Mouse (Mus musculus): ENCODE data around the gene Tead3. TPM values are rescaled to one million over a fixed set of nuclear protein-coding genes. Genes with fewer than 3 reads are reported as not detected.
A peak's percentile ranks its signal among the peaks of the same experiment; 100 is the strongest.

Gene Tead3
- polyA plus RNA-seq, 1 experiment from 2014 or later = 9.2 TPM

DNA sequence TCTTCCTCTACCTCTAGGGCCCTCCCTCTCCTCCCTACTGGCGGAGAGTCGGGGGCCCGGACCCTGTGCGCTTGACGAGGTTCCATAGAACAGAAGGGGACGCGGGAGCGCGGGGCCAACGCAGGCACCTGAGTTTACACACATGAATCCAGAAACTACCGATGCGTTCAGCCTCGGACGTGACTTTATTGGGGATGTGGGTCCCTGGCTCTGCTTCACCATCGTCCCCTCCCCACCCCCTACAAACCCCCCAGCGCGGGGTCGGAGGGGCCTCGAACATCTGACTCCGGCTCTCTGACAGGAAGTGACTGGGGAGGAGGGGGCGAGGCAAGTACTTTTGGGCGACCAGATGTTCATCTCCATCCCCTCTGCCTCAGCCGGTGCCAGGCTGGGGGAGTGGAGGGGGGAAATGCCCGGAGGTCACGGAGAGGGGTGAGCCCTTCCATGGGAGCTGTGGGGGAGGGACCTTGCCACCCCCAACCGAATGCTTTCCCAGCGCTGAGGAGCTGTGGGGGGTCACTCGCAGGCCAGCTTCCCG is 805 bp upstream of the Tead3 start:
- Histone ChIP-seq H3K27ac (replicated peaks) (peak overlapping the region; percentile 96), H3K36me3 (replicated peaks) (0 out of 2 replicates have a peak, but pooled peaks cover 2% of the 10 kb centered on the region), H3K4me1 (peaks cover 66% of the 10 kb centered on the region), H3K9me3 (0 out of 2 replicates have a peak, but pooled peaks cover 3% of the 10 kb centered on the region), H3K4me3 (peak overlapping the region; percentile 91), H3K27me3 (replicated peaks; ENCODE audit: low read depth, poor library complexity, severe bottlenecking) (peaks cover 57% of the 10 kb centered on the region)
- WGBS = 2% methylated on average over 29 of the region's 29 CpGs
- peak; percentile 76 for DNase-seq (ENCODE audit: low spot score)

GRCm38 (mm10) chr17:28349901-28350465 is 634 bp downstream of the Tead3 start:
- H3K27me3 ChIP-seq (replicated peaks; ENCODE audit: low read depth, poor library complexity, severe bottlenecking) = peaks cover 55% of the 10 kb centered on the region
- WGBS = under 1% methylated on average over 54 of the region's 54 CpGs
- DNase-seq (ENCODE audit: low spot score) = peak; percentile 68
- H3K4me3 ChIP-seq = peak overlapping the region; percentile 91
- H3K27ac ChIP-seq (replicated peaks) = peak overlapping the region; percentile 96
- 0 out of 2 replicates have a peak, but pooled peaks cover 3% of the 10 kb centered on the region for H3K9me3 ChIP-seq
- peaks cover 77% of the 10 kb centered on the region for H3K4me1 ChIP-seq
- 0 out of 2 replicates have a peak, but pooled peaks cover 2% of the 10 kb centered on the region for H3K36me3 ChIP-seq (replicated peaks)

DNA sequence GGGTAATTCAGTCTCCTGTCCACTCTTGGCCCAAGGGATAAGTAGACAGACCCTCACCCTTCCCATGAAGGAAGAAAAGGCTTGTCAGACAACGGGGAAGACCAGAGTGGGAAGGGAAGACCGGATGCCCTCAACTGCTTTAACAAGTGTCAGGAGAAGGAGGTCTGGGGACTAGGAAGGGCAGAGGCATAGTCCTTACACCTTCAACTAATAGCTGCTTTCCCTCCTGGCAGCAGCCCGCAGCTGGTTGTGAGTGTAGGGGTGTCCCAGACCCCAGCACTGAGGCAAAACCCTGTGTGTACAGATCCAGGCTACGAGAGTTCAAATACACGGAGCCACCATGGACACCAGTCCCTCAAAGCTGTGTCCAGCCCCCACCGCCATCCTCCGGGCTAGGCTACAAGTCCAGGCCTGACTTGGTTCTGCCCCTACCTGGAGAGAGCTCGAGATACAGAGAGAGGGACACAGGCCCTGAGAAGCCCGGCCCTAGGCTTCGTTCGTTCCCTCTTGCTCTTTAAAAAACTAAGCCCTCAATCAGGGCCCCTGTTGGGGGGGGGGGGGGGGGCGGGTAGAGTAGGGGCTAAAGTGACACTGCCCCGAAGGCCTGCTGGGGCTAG is 1.2 kb downstream of the Tead3 start:
- WGBS = 6% methylated on average over 13 of the region's 13 CpGs
- H3K9me3 ChIP-seq = 0 out of 2 replicates have a peak, but pooled peaks cover 3% of the 10 kb centered on the region
- peak overlapping the region; percentile 96 for H3K27ac ChIP-seq (replicated peaks)
- peaks cover 83% of the 10 kb centered on the region for H3K4me1 ChIP-seq
- 0 out of 2 replicates have a peak, but pooled peaks cover 2% of the 10 kb centered on the region for H3K36me3 ChIP-seq (replicated peaks)
- peak overlapping the region; percentile 91 for H3K4me3 ChIP-seq
- peaks cover 60% of the 10 kb centered on the region for H3K27me3 ChIP-seq (replicated peaks; ENCODE audit: low read depth, poor library complexity, severe bottlenecking)
- DNase-seq (ENCODE audit: low spot score) = peak; percentile 62

DNA sequence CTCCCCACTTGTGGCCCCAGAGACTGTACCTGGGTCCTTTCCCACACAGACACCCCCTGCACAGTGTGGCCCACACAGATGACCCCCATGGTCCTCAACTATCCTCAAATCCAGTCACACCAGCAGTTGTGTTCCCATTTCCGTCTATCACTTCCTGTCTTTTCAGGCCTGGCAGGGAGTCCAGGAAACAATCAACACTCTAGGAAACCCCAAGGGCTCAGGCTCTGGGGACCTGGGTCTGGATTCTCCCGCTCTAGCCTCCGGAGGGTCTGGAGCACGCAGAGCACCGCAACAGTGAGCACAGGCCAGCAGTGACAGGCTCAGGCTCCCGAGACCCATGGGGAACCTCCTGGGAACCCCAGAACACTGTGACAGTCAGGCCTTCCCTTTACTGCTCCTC is 2.4 kb downstream of the Tead3 start:
- peaks cover 94% of the 10 kb centered on the region for H3K4me1 ChIP-seq
- no peaks in the 10 kb centered on the region for H3K9me3 ChIP-seq
- H3K27ac ChIP-seq (replicated peaks) = peak overlapping the region; percentile 96
- DNase-seq (ENCODE audit: low spot score) = no peak
- H3K36me3 ChIP-seq (replicated peaks) = 0 out of 2 replicates have a peak, but pooled peaks cover 2% of the 10 kb centered on the region
- peak overlapping the region; percentile 91 for H3K4me3 ChIP-seq
- whole genome bisulfite sequencing = 33% methylated on average over 6 of the region's 6 CpGs
- H3K27me3 ChIP-seq (replicated peaks; ENCODE audit: low read depth, poor library complexity, severe bottlenecking) = peaks cover 51% of the 10 kb centered on the region

GRCm38 (mm10) chr17:28347327-28347726 is 3.3 kb downstream of the Tead3 start:
- peak overlapping the region; percentile 4; the same call in 1 of the 2 replicates for H3K4me3 ChIP-seq
- H3K4me1 ChIP-seq = peaks cover 96% of the 10 kb centered on the region
- 0 out of 2 replicates have a peak, but pooled peaks cover 2% of the 10 kb centered on the region for H3K36me3 ChIP-seq (replicated peaks)
- no peak for DNase-seq (ENCODE audit: low spot score)
- no peak overlapping the region for H3K27ac ChIP-seq (replicated peaks)
- no peaks in the 10 kb centered on the region for H3K9me3 ChIP-seq
- peaks cover 43% of the 10 kb centered on the region for H3K27me3 ChIP-seq (replicated peaks; ENCODE audit: low read depth, poor library complexity, severe bottlenecking)
- WGBS = 81% methylated on average over 10 of the region's 10 CpGs

DNA sequence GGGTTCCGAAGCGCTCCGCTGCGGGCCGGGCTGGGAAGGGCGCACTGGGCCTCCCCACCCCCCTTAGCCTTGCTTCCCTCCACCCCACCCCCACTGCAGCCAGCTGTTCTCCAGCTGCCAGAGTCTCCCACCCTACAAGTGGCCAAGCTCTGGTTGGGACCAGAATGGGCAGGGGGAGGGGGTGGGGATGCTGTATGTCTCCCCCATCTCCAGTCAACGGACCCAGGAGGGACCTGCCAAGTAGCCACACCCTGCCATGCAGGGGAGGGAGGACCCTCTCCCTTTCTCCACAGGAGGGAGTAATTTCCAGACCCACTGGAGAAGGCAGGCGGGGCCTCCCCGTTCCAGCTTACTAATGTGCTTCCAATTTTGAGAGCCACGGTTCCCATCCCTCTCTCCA is 4.7 kb downstream of the Tead3 start:
- Histone ChIP-seq H3K36me3 (replicated peaks) (peaks cover 8% of the 10 kb centered on the region), H3K9me3 (no peaks in the 10 kb centered on the region), H3K4me3 (peak overlapping the region; percentile 44), H3K4me1 (peaks cover 96% of the 10 kb centered on the region), H3K27me3 (replicated peaks; ENCODE audit: low read depth, poor library complexity, severe bottlenecking) (peaks cover 39% of the 10 kb centered on the region), H3K27ac (replicated peaks) (peak overlapping the region; percentile 84)
- 6% methylated on average over 10 of the region's 10 CpGs for WGBS
- DNase-seq (ENCODE audit: low spot score) = peak; percentile 61

DNA sequence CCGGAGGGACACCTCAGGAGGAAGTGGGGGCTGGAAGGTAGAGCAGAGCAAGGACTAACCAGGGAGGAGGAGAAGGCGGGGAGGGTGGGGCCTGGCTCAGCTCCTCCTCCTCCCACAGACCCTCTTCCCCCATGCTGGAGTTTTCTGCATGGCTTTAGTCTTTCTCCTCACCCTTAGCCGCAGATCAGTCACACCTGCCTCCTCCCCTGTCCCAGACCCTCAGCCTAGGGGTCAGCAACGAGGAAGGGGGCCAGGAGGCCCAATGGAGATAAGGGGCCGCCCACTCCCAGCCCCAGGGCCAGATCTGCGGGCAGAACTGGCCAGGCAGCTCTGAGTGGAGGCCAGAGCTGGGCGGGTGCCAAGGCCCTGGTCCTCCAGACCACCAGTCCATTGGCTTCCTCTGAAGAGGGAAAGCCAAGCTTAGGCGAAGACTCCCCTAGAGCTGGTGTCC is 5.3 kb downstream of the Tead3 start:
- H3K4me1 ChIP-seq = peaks cover 98% of the 10 kb centered on the region
- H3K36me3 ChIP-seq (replicated peaks) = peaks cover 14% of the 10 kb centered on the region
- no peaks in the 10 kb centered on the region for H3K9me3 ChIP-seq
- 8% methylated on average over 8 of the region's 8 CpGs for WGBS
- H3K27me3 ChIP-seq (replicated peaks; ENCODE audit: low read depth, poor library complexity, severe bottlenecking) = peaks cover 39% of the 10 kb centered on the region
- H3K27ac ChIP-seq (replicated peaks) = peak overlapping the region; percentile 84
- peak overlapping the region; percentile 44 for H3K4me3 ChIP-seq
- DNase-seq (ENCODE audit: low spot score) = no peak

DNA sequence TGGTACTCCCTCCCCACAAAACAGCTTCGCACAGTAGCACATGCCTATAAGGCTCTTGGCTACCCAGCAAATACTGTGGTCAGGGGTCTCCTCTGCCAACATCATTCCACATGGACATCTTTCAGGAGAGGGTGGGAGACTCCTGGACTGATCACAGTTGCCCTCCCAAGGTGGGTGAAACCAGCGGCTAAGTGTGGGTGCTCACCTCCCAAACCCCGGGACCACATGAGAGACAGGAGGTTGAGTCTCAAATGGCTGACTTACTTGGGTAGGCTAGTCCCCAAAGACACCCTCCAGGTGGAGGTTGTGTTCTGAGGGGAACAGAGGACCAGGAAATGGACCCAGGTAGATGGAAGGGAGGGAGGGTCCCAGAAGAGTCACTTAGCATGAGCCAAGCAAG is 5.9 kb downstream of the Tead3 start:
- Histone ChIP-seq H3K9me3 (no peaks in the 10 kb centered on the region), H3K4me1 (peaks cover 95% of the 10 kb centered on the region), H3K27me3 (replicated peaks; ENCODE audit: low read depth, poor library complexity, severe bottlenecking) (peaks cover 39% of the 10 kb centered on the region), H3K36me3 (replicated peaks) (peaks cover 20% of the 10 kb centered on the region), H3K27ac (replicated peaks) (peak overlapping the region; percentile 84), H3K4me3 (peak overlapping the region; percentile 44)
- DNase-seq (ENCODE audit: low spot score) = no peak
- WGBS = 51% methylated on average over 3 of the region's 3 CpGs

DNA sequence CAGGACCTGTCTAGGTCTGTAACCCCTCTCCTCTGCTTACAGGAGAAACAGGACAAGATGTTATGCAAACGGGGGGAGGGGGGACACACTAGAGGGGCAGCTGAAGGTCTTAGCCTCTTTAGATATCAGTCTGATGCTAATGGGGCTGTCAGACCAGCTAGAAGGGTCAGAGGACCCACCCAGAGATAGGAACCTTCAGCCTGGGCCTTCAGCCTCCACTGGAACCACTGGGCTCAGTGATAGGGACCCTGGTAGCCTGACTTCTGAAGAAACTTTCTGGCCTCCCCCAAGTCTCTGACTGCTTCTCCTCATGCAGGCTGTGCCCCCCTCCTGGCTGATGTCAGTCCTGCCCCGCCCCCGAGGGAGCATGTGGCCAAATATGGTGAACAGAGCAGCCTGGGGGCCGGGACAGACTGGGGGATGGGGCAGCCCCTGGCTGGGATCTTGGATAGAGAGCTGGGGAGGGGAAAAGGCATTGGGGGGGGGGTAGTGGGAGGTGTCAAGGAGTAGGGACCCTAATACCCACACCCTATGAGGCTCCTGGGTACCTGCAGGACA is 6.5 kb downstream of the Tead3 start:
- no peak for DNase-seq (ENCODE audit: low spot score)
- H3K4me3 ChIP-seq = peak overlapping the region; percentile 36; the same call in 1 of the 2 replicates
- H3K4me1 ChIP-seq = peaks cover 89% of the 10 kb centered on the region
- H3K9me3 ChIP-seq = no peaks in the 10 kb centered on the region
- peak overlapping the region; percentile 84 for H3K27ac ChIP-seq (replicated peaks)
- peaks cover 26% of the 10 kb centered on the region for H3K36me3 ChIP-seq (replicated peaks)
- 33% methylated on average over 4 of the region's 4 CpGs for WGBS
- H3K27me3 ChIP-seq (replicated peaks; ENCODE audit: low read depth, poor library complexity, severe bottlenecking) = peaks cover 35% of the 10 kb centered on the region

GRCm38 (mm10) chr17:28341091-28341490 is 9.5 kb downstream of the Tead3 start:
- DNase-seq (ENCODE audit: low spot score) = peak; percentile 84
- H3K36me3 ChIP-seq (replicated peaks) = peaks cover 52% of the 10 kb centered on the region
- peak overlapping the region; percentile 26 for H3K27ac ChIP-seq (replicated peaks)
- 11% methylated on average over 26 of the region's 26 CpGs for whole genome bisulfite sequencing
- peaks cover 59% of the 10 kb centered on the region for H3K4me1 ChIP-seq
- H3K9me3 ChIP-seq = no peaks in the 10 kb centered on the region
- peak overlapping the region; percentile 45 for H3K4me3 ChIP-seq
- H3K27me3 ChIP-seq (replicated peaks; ENCODE audit: low read depth, poor library complexity, severe bottlenecking) = peaks cover 19% of the 10 kb centered on the region

- 77% methylated on average over 7 of the region's 7 CpGs for WGBS
- DNase-seq (ENCODE audit: low spot score) = no peak
- H3K4me3 ChIP-seq = peak overlapping the region; percentile 45
- H3K27me3 ChIP-seq (replicated peaks; ENCODE audit: low read depth, poor library complexity, severe bottlenecking) = peaks cover 18% of the 10 kb centered on the region
- peaks cover 54% of the 10 kb centered on the region for H3K4me1 ChIP-seq
- peaks cover 57% of the 10 kb centered on the region for H3K36me3 ChIP-seq (replicated peaks)
- H3K9me3 ChIP-seq = no peaks in the 10 kb centered on the region
- peak overlapping the region; percentile 26 for H3K27ac ChIP-seq (replicated peaks)
Observed at GRCm38 (mm10) chr17:28340578-28340977, 10.0 kb downstream of the Tead3 start.

DNA sequence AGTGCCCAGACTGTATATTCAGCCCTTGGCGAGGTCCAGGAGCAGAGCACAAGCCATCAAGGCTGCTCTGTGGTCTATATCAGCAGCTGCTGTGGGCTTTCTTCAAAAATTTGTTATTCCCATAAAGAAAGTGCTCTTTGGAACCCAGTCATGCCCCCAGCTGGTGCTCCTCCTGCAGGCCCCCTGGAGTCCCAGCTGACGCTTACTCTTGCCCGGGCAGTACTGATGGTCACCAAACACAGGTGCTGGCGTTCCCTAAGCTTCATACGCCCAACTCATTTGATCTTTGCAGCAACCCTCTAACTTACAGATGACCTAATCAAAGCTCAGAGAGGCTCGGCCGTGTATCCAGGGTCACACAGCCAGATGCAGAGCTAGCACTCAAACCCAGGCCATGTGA is 13.1 kb downstream of the Tead3 start:
- peaks cover 6% of the 10 kb centered on the region; the same call in 1 of the 2 replicates for H3K27me3 ChIP-seq (replicated peaks; ENCODE audit: low read depth, poor library complexity, severe bottlenecking)
- H3K27ac ChIP-seq (replicated peaks) = no peak overlapping the region
- H3K36me3 ChIP-seq (replicated peaks) = peaks cover 87% of the 10 kb centered on the region
- WGBS = 91% methylated on average over 7 of the region's 7 CpGs
- H3K4me3 ChIP-seq = no peak overlapping the region
- H3K9me3 ChIP-seq = no peaks in the 10 kb centered on the region
- no peak for DNase-seq (ENCODE audit: low spot score)
- peaks cover 54% of the 10 kb centered on the region for H3K4me1 ChIP-seq
